Mouse (Mus musculus): ENCODE data around the gene Ott. TPM values are rescaled to one million over a fixed set of nuclear protein-coding genes. Genes with fewer than 3 reads are reported as not detected.

The Ott gene
- polyA plus RNA-seq (2017; shearing (Covaris generic)), result not detected

GRCm38 (mm10) chrX:149073982-149074381 is at the start of gene Ott:
Ott (plus strand) TSS chrX:149074282.

Other genes with a start within 250 kb of the Ott start
- not detected for gene Luzp4, start 216.6 kb upstream of the Ott start, polyA plus RNA-seq (2017; shearing (Covaris generic))
- gene Gm15093, start 198.1 kb downstream of the Ott start, polyA plus RNA-seq (2017; shearing (Covaris generic)), result not detected